Mouse (Mus musculus) embryonic fibroblast, embryonic 13.5 days (primary cell): Measurements from ENCODE around the gene Fam222b.

Source experiments
- CTCF ChIP-seq: IDR thresholded peaks from 2 replicates; pipeline ENCODE4 v1.5.1; 2011; ENCODE audit warnings: mild to moderate bottlenecking, control low read depth, low read length, moderate library complexity, borderline replicate concordance; ENCODE audit not compliant: insufficient read depth
- POLR2A ChIP-seq: IDR thresholded peaks from 2 replicates; pipeline ENCODE4 v1.6.1; 2011; ENCODE audit warnings: low read depth, mild to moderate bottlenecking, control low read depth, low read length, moderate library complexity

GRCm38 (mm10) chr11:78094137-78094503 lies 340 bp upstream of the Fam222b start:
- TF ChIP-seq CTCF = no peak
- TF ChIP-seq POLR2A = no peak
